Mouse (Mus musculus): Measurements from ENCODE around the gene Wls.

The Wls gene

DNA sequence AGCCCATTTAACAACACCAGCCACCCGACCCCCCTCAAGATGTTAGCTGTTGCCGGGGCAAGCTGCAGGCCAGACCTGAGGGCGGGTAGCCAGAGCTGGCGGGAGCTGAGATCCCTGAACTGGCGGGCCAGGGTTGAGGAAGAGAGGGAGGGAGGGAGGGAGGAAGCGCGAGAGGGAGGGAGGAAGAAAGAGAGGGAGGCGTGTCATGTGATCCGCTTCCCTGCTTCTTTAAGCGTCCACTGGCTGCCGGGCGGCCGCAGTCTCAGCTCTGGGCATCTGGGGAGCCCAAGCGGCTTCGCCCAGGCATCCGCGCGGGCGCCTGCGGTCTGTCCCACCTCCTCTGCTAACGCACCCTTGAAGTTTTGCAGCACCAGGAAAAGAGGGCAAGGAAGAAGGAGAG, at the start of gene Wls:
Gene Wls, plus strand, starts transcription at position 192 of the 400 bp plus-strand sequence.
- DNase-seq (ENCODE audit: low read depth, low spot score) = peak; percentile 54

DNA sequence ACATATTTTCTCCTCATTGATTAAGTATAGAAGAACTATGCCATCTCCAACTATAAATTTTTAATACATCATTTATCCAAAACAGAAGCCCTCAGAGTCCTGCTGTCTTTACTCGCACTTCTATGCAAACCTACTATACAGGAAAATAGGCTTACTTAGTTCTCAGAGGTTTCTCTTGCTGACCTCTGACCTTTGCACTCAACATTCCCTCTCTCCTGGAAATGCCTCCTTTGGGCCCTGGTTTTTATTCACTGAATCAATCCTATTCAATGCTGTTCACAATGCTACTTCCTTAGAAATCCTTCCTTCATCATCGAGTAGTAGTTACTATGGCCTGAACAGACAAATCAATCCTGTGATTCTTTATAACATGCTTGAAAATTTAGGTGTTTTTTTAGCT, 49.7 kb upstream of the Wls start:
- no peak for DNase-seq (ENCODE audit: low read depth, low spot score)

DNA sequence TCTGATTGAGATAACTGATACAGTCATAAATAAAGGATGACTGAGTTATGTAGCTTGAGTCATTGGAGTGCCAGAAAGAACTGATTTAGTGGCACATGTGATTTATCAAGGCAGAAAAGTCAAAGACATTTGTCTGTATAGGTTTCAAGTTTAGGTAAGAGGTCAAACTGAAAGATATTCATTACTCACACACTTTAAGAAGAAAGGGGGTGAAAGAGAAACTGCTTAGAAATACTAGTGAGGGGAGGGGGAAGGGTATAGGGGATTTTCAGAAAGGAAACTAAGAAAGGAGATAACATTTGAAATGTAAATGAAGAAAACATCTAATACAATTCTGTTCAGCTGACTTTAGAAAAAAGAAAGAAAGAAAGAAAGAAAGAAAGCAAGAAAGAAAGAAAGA, 7.9 kb upstream of the Wls start:
- DNase-seq (ENCODE audit: low read depth, low spot score) = peak; percentile 22

DNA sequence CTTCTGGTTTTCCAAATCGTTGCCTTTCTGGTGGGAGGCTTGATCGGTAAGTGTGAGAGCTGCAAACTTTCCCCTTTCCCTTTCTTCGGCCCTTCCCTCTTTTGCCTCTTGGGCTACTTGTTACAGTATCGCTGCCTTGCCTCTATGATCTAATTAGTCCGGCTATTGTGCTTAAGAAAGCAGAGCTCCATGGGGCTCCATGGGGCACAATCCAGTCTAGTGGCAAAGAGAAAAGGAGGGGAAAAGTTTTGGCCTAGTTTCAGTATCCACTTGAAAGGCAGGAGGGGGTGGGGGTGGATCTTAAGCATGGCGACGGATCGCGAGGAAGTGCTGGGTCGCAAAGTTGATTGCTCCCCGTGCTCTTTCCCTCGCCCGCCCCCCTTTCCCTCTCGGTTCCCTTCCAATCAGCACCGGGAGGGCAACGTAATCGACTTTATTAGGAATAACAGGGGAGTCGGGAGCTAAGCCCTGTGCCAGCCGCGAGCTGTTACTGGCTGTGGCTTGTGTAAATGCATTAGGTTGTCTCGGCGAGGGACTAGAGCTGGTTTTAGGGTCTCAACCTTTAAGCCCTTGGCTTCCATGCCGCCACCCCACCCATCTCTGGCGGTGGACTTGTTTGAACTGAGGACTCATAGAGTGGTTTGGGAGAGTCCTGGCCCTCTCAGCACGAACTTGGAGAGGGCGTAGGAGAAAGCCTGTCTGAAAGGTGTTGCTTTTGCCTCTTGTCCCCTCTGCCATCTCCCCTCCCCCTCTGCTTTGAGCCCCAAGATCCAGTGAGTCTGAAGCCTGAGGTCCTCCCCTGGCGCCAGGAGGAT, 737 bp downstream of the Wls start:
- peak; percentile 67 for DNase-seq (ENCODE audit: low read depth, low spot score)

DNA sequence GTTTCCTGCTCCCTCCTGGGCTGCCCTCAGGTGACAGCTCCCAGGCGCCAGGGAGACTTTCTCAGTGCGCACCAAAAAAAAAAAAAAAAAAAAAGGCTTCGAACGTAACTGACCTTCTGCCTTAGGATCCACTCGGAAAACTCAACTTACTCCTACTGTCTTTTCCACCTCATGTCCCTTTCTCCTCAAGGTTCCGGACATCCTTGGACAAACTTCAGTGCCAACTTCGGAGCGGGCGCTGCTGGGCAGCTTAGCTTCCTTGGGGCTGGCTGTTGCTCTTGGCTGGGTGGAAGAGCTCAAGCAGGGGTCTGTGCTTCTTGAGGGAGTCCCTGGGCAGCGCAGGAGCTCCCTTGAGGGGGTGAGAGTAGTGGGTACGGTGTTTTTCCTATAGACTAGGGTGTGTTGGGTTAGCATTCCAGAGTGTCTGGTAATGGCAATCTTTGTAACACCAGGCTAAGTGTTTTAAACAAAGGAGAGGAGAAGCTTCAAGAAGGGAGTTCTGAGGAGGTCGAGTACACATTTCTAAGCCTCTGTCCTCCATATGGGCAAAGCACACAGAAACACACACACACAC, 1.4 kb downstream of the Wls start:
- DNase-seq (ENCODE audit: low read depth, low spot score) = peak; percentile 36

DNA sequence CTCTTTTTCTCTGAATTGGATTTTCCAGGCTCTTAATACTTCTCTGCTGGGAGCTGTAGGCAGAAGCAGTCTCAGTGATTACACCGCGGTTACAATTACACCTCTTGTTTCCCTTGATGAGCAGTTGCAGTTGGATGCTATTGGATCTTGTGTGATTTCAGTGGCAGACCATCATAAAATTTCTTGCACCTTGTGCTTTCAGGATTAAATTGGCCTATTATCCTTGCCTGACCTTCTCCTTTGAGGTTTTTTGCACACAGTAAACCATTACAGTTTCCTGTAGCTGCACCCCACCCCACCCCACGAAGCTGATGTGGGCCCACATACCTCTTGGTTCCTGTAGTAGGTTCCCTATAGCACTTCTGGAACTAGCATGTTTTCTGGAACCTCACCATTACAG, 2.0 kb downstream of the Wls start:
- DNase-seq (ENCODE audit: low read depth, low spot score) = peak; percentile 35

DNA sequence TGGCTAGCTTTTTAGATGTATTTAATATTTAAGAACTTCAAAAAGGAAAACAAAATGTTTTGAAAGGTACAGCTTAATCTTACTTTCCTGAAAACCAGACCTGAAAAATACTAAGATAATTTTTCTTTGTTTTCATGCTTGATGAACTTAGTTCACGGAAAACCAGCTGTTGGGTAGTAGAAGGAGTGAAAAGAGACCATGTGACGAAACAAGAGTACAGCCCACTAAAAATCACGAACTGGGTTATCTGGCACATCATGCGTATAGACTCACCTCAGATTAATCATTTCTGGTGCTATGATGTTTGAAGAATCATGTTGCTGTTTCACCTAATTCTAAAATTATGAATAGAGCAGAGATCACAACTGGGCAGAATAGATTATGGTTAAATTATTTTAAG, 3.7 kb downstream of the Wls start:
- DNase-seq (ENCODE audit: low read depth, low spot score) = no peak

DNA sequence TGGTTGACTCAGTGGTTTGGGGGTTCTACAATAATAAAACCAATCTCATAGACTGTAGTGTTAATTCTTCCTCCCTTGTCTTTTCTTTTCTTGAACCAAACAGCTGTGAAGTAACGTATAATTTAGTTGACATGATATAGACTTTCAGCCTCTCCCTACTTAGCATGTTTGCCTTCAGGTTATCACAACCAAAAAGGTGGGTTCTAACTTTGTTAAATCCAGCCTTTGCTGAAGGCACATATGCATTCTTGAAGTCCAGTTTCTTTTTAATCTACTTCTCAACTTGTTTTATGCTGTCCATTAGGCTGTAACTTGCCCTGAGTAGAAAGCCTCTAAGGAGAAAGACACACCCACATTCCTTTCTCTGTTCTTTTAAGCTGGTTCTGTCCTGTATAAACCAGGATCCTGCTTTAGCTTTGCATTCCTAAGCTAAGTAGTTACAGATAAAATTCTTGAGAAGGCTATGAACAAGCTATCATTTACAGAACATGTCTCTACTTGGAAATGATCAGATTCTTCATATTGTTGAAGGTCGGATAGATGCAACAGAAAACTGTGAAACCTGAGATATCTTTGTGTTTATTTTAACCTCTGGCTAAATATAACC, 8.0 kb downstream of the Wls start:
- DNase-seq (ENCODE audit: low read depth, low spot score) = no peak

DNA sequence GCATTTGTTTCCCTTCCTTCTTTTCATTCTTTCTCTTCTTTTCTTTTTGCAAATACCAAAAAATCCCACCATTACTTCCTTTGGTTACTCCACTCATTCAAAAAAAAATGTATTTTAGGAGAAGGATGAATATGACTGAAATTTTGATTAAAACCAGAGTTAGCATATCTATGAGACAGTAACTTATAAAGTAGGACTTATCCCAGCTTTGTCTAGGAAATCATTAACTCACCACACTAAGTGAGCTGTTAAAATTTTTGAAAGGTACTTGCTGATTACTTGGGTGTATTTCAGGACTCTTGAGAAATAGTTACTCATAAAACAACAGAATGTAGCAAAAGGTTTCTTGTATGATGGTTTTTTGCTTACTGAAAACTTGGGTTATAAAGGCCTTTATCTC, 8.7 kb downstream of the Wls start:
- no peak for DNase-seq (ENCODE audit: low read depth, low spot score)

DNA sequence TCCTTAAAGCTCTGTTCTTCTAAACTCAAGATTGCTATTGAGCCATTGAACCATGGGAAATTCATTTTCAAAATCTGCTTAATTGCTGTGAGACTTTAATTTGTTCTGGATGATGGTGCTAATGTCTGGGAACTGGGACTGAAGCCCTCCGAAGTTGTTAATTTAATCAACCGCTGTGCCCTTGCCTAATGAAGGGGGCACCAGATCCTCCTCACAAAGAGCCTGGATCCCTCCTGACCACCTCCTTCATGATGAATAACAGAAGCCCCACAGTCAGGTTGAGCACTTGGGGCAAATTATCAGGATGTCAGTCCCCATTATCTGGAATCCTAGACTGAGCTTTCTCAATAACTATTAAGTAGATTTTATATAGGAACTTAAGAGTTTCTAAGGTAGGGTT, 12.0 kb downstream of the Wls start:
- DNase-seq (ENCODE audit: low read depth, low spot score) = no peak

DNA sequence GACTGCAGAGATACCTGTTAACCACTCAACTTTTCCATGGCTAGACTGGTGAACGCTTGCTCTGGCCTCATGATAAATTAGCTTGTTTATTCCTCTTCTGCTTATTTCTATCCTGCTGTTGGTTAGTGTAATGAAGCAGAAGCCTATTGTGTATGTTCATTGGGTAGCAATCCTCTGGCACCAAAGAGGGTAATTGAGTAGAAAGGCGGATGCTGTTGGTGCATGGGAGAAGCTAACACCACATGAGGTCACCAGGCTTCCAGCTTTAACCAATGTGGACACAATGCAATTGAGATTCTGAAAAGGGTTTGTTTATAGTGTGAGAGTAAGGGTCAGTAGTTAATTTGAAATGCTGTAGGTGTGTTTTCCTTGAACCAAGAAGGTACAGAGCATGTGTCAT, 12.5 kb downstream of the Wls start:
- DNase-seq (ENCODE audit: low read depth, low spot score) = no peak

DNA sequence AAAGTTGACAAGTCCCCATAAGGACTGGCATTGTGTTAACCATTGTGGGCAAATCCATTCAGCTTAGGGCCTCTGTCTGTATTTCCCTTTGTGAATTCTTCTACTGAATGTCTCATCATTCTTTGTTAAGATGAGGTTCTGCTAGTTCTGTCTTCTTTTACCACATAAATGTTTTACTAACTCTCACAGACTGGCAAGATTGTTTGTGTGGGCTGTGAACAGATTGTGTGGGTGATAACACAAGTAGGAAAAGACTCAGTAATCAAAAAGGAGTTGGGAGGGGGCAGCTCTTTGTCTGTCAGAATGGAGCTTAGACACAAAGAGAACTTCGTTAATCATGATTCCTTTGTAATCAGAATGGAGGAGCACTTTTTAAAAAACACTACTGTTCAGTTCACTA, 17.6 kb downstream of the Wls start:
- DNase-seq (ENCODE audit: low read depth, low spot score) = no peak

DNA sequence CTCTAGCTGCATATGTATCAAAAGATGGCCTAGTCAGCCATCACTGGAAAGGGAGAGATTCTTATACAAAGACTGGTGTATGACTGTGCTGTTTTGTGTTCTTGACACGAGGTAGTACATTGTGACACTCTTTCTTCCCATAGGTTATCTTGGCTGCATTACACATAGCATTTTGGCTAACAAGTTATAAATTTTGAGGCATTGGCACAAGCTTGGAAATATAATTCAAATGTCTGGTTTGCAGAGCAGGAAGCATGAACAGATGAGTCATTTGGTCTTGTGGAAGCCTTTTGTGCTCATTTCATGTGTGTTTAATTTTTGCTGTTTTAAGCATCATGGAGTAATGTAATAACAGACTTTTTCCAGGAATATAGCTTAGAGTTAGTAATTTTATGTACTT, 26.2 kb downstream of the Wls start:
- DNase-seq (ENCODE audit: low read depth, low spot score) = no peak

DNA sequence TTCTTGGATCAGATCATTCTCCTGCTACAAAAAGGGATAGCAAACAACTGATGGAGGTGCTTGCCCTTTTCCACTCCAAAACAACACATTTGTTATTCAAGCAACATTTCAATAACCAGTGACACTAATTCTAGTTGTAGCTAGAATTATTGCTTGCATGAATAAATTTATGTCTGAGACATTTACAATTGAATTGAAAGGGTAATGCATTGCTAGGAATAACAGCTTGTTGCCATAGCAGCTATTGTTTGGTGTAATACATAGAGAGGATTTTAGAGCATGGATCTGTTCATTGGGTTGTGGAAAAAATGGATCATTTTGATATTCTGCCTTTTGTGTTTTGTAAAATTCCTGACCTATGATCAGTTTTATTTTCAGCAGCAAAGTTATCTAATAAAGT, 39.5 kb downstream of the Wls start:
- DNase-seq (ENCODE audit: low read depth, low spot score) = no peak

DNA sequence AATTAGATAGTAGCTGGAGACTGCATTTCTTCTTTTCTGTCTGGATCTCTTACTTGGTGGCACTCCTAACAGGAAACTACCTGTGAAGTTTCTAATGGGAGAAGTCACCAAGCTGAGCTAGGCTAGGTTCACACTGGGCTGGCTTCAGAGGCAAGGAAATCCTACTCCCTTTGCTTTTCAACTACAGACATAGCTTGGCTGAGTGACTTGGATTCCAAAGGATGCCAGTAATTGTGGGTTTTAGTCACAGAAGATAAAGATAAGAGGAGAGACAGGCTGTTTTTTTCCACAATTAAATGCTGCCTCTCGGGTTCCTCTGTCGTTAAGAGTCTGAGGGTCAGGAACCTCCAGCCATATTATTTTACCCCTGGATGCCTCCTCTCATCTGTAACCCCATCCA, 43.9 kb downstream of the Wls start:
- no peak for DNase-seq (ENCODE audit: low read depth, low spot score)

DNA sequence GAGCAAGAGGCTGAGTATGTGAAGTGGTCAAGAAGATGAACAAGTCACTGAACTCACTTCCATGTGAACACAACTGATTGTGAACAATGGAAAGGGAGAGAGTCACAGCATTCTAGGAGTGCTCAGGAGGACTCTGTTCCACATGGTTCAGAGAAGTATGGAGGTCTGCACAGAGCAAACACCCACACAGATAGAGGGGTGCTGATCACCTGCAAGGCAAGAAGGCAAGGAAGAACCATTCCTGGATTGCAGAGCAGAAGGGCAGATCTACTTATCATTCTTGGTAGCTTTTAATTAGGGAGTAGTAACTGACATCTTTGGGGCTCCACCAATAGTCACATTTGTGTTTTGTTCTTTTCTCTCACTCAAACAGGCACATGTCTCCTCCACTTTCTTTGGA, 45.3 kb downstream of the Wls start:
- DNase-seq (ENCODE audit: low read depth, low spot score) = no peak

DNA sequence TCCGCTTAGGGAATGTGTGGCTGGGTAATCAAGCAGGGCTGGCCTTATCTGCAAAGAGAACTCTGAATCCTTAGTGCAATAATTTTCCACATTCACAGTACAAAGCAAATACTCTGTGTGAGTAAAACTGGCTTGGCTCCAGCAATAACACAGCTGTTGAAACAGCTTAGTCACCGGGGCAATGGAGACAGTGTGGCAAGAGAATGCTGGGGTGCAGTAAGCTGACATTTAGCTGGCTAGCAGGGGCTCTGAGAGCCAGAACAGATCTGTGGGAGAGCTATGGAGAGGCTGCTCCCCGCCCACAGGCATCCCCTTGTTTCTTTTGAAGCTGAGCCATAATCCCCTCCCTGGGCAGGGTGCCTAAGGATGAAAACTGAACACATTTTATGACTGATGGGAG, 45.8 kb downstream of the Wls start:
- no peak for DNase-seq (ENCODE audit: low read depth, low spot score)

DNA sequence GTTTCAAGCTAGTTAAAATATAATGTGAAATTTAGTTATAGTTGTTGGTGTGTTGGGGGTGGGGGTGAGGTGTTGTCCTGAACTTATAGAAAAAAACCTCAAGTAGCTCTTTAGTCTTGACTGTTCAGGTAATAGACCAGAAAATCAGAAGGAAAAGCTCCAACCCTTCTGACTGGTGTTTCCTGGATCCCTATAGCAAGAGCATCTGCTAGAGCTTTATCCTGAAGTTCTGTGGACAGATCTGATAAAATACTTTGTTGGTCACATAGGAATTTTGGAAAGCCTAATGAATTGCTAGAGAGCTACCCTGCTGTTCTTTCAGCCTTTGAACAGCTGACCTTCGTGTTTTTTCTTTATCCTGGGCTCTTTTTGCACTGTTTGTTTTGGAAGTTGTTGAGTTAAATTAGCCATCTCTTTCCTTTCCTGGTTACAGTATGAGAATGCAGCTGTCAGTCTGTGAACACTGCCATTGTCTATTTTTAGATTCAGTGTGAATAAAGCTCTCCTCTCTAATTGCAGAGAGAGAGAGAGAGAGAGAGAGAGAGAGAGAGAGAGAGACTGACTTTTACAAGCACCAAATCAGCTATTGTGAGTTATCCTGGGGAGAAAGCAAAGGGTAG, 46.4 kb downstream of the Wls start:
- DNase-seq (ENCODE audit: low read depth, low spot score) = no peak

DNA sequence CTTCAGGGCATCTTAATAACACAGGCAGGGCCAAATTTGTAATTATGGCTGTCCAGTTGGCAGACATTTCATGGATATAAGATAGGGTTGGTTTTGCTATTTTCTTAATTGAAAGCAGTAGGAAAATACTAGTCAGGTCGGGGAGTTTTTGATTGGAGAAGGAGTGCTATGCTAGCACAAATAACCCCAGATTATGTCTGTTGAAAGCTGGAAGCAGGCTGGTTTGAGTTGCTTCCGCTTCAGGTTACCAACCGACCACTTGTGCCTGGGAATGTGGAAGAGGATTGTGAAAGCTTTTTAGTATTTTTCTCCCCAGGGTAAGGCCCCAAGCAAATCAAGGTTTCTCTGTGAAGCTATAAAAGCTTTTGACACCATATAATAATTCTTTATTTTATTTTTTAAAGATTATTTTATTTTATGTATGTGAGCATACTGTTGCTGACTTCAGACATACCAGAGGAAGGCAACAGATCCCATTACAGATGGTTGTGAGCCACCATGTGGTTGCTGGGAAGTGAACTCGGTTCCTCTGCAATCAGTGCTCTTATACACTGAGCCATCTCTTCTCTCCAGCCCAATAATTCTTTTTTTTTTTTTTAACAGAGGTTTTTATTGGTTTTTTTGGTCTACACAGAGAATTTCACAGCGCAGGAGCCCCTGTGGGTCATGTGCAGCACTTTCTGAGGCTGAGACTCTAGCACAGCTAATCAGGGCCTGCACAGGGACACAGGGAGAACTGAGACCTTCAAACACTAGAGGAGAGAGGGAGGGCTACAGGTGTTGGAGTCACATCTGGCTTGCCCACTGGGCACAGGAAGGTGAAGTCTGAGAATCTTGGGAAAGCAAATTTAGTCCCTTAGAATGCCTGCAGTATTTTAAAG, 50.9 kb downstream of the Wls start:
- no peak for DNase-seq (ENCODE audit: low read depth, low spot score)

DNA sequence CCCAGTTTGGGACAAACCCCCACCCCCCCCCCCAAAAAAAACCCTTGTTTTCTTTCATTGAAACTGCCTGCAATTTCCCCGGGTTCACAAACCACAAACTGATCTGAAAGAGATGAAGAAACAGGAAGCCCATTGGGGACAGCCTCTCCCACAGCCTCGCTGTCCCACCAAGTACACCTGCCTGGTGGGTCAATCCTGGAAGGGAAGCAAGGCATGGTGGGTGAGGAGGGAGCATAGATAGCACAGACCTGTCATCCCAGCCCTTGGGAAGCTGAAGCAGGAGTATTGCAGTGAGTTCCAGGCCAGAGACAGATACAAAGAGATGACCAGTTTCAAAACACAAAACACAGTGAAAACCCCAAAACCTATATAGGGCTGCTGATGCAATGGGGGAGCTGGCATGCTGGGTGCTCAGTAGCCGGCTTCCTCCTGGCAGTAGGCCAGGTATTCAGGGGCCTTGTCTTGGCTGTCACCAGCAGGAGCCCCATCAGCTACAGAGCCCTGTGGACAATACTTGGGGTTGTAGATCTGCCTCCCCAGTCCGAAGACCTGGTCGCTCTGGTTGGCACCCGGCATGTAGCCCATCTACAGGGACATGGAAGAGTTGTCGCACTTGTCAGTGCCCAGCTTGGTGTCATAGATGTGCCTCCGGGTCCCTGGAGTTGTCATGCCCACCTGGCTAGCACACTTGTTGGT, 51.7 kb downstream of the Wls start:
- DNase-seq (ENCODE audit: low read depth, low spot score) = peak; percentile 7

DNA sequence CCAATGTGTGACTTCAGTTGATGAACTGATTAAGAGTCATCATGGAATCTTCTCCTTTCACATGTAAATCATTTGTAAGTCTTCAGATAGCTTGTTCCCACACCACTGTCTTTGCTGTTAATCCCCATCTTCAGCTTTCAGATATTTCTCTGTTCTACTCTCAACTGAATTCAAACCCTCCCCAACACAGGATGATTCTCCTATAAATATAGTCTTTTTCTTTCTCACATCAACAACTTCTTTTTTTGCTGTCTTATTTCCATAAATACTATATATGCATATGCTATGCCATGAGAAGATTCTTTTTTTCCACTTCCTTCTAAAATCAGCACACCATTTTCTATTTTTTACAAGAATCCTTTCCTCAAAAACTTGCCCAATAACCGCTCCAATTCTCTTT, 67.9 kb downstream of the Wls start:
- no peak for DNase-seq (ENCODE audit: low read depth, low spot score)
